Mouse (Mus musculus): ENCODE data around the gene C2cd4b.

DNA sequence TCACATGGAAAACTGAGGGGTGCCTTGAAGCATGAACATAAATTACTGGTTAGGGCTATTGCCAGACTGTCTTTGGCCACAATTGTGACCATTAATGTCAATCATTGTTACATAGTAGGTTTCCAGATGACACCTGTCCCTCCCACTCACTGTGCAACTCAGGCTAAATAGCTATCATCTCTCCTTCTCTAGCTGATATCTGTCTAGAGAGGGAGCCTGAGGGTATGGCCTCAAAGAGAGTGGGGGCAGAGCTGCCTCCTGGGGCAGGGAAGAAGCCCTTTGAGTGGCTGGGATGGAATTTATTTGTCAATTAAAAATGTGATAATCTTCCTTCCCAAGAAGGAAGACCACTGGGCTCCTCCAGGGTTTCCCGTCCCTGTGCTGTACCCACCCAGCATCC, 35.0 kb downstream of the C2cd4b start:
- TF ChIP-seq POLR2A (IDR thresholded peaks at IDR 0.05; ENCODE audit: low read depth, low read length) (no peak), CTCF (conservative IDR thresholded peaks at IDR 0.05; ENCODE audit: insufficient read depth, insufficient read length, low read depth, low read length) (no peak)

Data from kidney, adult 2 months (tissue).